Mouse (Mus musculus): Measurements from ENCODE around the gene Thpo. TPM values are rescaled to one million over a fixed set of nuclear protein-coding genes. Genes with fewer than 3 reads are reported as not detected.

Gene Thpo
- polyA plus RNA-seq (2017; shearing (Covaris generic)): not detected

DNA sequence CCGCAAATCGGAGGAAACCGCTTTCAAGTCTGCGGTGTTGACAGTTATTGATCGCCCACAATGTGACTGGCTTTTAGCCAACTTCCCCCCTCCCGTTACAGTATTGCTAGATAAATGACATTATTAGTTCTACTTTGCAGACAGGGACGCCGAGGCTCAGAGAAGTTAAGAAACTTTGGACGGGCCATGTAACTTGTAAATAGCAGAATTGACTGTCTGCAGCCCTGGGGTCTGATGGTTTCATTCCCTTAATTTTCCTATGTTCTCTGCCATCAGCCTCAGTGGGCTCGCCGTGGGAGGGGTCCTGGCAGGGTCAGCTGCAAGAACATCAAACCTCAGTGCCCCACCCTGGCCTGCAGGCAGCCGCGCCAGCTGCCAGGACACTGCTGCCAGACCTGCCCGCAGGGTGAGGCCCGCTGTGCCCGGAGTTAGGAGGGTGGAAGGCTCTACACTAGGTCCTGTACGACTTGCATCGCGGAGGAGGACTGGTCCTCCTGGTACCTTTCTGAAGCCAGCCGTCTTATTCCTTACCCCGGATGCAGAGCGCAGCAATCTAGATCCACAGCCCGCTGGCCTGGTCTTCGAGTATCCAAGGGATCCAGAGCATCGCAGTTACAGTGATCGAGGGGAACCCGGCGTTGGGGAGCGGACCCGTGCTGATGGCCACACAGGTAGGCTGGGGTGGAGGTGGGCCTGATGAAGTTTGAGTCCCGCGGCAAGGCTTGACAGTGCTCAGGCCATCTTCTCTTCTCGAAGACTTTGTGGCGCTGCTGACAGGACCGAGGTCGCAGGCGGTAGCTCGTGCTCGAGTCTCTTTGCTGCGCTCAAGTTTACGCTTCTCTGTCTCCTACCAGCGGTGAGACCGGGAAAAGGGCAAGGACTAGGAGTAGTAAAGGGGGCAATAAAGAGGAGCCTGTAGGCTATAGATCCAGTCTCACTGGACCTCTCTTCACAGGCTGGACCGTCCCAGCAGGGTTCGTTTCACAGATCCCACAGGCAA, at the start of gene Thpo:
Gene Thpo (minus strand): TSS at position 781 of the 1,000 bp plus-strand sequence.

DNA sequence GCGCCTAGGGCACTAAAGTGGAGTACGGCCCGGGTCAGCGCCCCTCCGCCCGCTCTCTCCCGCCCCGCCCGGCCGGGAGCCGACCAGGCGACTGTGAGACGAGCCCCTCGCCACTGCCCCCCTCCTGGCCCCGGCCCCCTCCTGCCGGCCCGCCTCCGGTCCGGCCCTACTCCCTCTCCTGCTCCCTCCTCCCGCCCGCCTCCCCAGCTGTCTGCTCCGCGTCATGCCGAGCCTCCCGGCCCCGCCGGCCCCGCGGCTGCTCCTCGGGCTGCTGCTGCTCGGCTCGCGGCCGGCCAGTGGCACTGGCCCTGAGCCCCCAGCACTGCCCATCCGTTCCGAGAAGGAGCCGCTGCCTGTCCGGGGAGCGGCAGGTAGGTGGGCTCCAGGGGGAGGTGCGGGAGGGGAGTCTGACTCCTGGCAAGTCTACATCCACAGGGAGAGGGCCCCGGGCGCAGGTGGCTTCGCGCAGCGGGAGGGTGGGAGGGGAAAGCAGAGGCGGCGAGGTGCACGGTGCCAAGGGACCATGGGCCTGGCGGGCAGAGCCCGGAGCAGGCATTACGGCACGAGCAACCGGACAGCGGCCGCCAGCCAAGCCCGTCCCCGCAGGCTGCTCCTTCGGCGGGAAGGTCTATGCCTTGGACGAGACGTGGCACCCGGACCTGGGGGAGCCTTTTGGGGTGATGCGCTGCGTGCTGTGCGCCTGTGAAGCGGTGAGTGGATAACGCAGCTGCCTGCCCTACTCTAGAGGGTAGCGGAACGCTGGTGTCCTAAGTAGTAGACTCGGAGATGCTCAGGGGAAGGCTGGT, 1.2 kb downstream of the Thpo start, which contains the start of gene Chrd:
Gene Chrd (plus strand): TSS at position 203 of the 806 bp plus-strand sequence.

DNA sequence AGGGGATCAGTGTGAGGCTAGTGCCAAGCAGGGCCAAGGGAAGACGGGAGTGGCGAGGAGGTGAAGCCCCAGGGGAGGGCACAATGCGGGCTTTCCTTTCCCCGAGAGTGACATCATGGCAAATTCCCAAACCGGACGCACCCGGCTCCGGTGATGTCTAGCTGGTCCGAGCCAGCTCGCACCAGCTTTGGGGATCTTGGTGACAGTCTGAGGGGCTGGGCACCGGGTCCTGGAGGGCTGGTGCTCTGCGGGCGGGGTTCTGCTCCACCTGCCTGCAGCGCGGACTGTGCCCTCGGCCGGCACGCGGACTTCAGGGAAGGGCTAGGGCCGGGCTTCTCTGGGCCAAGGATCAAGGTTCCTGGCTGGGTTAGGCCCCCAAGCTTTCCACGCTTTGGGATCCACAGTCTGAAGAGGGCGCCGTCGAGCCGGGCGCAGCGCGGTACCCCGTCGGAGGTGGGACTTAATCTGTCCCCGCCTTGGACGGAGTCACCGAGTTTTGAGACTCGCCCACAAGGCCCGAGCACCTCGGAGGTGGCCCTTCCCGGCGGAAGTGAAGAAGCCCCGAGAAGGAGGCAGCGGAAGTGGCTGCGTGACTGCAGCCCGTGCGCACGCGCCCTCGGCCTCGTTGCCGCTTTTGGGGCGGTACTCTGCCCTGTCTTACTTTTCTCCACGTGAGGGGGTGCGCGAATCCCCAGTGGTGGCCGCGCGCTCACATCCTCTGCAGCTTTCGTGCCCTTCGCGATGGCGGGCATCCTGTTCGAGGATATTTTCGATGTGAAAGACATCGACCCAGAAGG, 16.9 kb downstream of the Thpo start, which contains the start of the genes Polr2h and Clcn2:
Gene Polr2h (plus strand): TSS at position 485 of the 797 bp plus-strand sequence.
Gene Clcn2 (minus strand): TSS at position 566 of the 797 bp plus-strand sequence.

DNA sequence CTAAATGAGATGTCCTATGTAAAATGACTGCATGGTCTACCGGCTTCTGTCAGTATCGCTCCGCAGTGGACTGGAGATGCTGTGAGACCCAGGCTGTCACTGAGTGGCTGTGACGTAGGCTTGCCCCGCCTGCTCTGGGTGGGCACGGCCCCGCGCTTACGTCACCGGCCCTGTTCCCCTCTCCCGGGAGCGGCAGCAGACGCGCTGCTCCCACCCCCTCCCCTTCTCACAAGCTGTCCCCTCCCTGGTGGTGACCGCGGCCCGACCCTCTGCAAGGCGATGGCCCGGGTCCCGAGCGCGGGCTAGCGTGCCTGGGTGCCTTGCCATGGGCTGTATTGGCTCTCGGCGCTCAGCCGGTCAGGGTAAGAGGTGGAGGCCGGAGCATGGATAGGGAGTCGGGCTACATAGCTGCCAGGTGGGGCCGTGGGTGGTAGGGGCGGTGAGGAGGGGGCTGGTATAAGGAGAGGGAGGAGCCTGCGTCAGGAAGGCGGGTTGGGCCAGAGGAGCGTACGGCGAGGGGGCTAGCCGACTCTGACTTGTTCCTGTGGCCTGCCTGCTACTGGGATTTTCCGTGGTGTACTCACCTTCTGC, 41.1 kb downstream of the Thpo start, which contains the start of gene Fam131a:
Gene Fam131a (plus strand): TSS at position 131 of the 591 bp plus-strand sequence.

Other genes starting within 250 kb of the Thpo start
- gene Eif2b5, start 235.7 kb downstream of the Thpo start, polyA plus RNA-seq (2017; shearing (Covaris generic)): 74.1 TPM
- gene Dvl3, start 217.5 kb downstream of the Thpo start, polyA plus RNA-seq (2017; shearing (Covaris generic)): 28.3 TPM
- gene Ap2m1, start 199.0 kb downstream of the Thpo start, polyA plus RNA-seq (2017; shearing (Covaris generic)): 410 TPM
- 71.0 TPM for gene Abcf3, start 185.9 kb downstream of the Thpo start, polyA plus RNA-seq (2017; shearing (Covaris generic))
- gene Vwa5b2, start 145.0 kb downstream of the Thpo start, polyA plus RNA-seq (2017; shearing (Covaris generic)): 0.07 TPM
- 20.3 TPM for gene Eef1akmt4, start 122.9 kb downstream of the Thpo start, polyA plus RNA-seq (2017; shearing (Covaris generic))
- not detected for gene Gm49333, start 122.9 kb downstream of the Thpo start, polyA plus RNA-seq (2017; shearing (Covaris generic))
- 40.1 TPM for gene Alg3, start 122.8 kb downstream of the Thpo start, polyA plus RNA-seq (2017; shearing (Covaris generic))
- gene Camk2n2, start 113.2 kb downstream of the Thpo start, polyA plus RNA-seq (2017; shearing (Covaris generic)): 0.28 TPM
- gene Ece2, start 104.7 kb downstream of the Thpo start, polyA plus RNA-seq (2017; shearing (Covaris generic)): not detected
- 258 TPM for gene Psmd2, start 82.9 kb downstream of the Thpo start, polyA plus RNA-seq (2017; shearing (Covaris generic))
- 130 TPM for gene Eif4g1, start 66.2 kb downstream of the Thpo start, polyA plus RNA-seq (2017; shearing (Covaris generic))
- 0.95 TPM for gene Fam131a, start 41.3 kb downstream of the Thpo start, polyA plus RNA-seq (2017; shearing (Covaris generic))
- 62.2 TPM for gene Polr2h, start 16.8 kb downstream of the Thpo start, polyA plus RNA-seq (2017; shearing (Covaris generic))
- 4.7 TPM for gene Clcn2, start 16.8 kb downstream of the Thpo start, polyA plus RNA-seq (2017; shearing (Covaris generic))
- gene Chrd, start 1.4 kb downstream of the Thpo start, polyA plus RNA-seq (2017; shearing (Covaris generic)): not detected